Mouse (Mus musculus) embryonic facial prominence, embryonic 13.5 days (tissue): ENCODE measurements around the gene Trio. TPM values are rescaled to one million over a fixed set of nuclear protein-coding genes. Genes with fewer than 3 reads are reported as not detected.
A peak's percentile ranks its signal among the peaks of the same experiment; 100 is the strongest.

Source experiments
- ATAC-seq: fragments of 200-750 bp; cut with Nextera tagmentation; 2 replicates; pipeline ENCODE4 v1.8.0; 2017; ENCODE audit warnings: low read depth; ENCODE audit not compliant: insufficient number of reproducible peaks, insufficient read depth, low FRiP score, low TSS enrichment
- H3K27ac ChIP-seq: fragments of 300-500 bp; sonication (generic); 2 replicates; pipeline ENCODE4 v1.5.1; 2015; ENCODE audit warnings: moderate library complexity, mild to moderate bottlenecking, inconsistent platforms
- H3K27me3 ChIP-seq: fragments of 300-500 bp; sonication (generic); 2 replicates; pipeline ENCODE4 v1.6.1; 2015; ENCODE audit warnings: mild to moderate bottlenecking, inconsistent platforms
- H3K36me3 ChIP-seq: fragments of 300-500 bp; sonication (generic); 2 replicates; pipeline ENCODE4 v1.6.1; 2015; ENCODE audit warnings: mild to moderate bottlenecking, inconsistent platforms
- H3K4me1 ChIP-seq: fragments of 300-500 bp; sonication (generic); 2 replicates; pipeline ENCODE4 v1.6.1; 2015; ENCODE audit warnings: inconsistent platforms
- H3K4me2 ChIP-seq: fragments of 300-500 bp; sonication (generic); 2 replicates; pipeline ENCODE4 v1.6.1; 2015; ENCODE audit warnings: moderate library complexity, mild to moderate bottlenecking, inconsistent platforms
- H3K4me3 ChIP-seq: fragments of 300-500 bp; sonication (generic); 2 replicates; pipeline ENCODE4 v1.5.1; 2015; ENCODE audit warnings: mild to moderate bottlenecking, inconsistent platforms
- H3K9ac ChIP-seq: fragments of 300-500 bp; sonication (generic); 2 replicates; pipeline ENCODE4 v1.6.1; 2015; ENCODE audit warnings: mild to moderate bottlenecking, inconsistent platforms
- H3K9me3 ChIP-seq: fragments of 300-500 bp; sonication (generic); 2 replicates; pipeline ENCODE4 v1.6.1; 2016; ENCODE audit warnings: inconsistent platforms
- WGBS: fragments of 180-500 bp; shearing (Covaris S2); methylation state at CpG from one replicate; pipeline ENCODE4 v1.1.7; 2015; ENCODE audit warnings: mixed read lengths; 5-methylcytosine and 5-hydroxymethylcytosine counted together
- polyA plus RNA-seq: library from polyadenylated mRNA; unstranded; fragments of >200 nt; fragmentation: Nextera tagmentation; extraction: Ambion mirVana; gene quantifications from 2 replicates; pipeline ENCODE4 v1.2.1, GENCODE M21; 2015

Trio gene
- polyA plus RNA-seq, 1 experiment from 2014 or later: 48.8 TPM

DNA sequence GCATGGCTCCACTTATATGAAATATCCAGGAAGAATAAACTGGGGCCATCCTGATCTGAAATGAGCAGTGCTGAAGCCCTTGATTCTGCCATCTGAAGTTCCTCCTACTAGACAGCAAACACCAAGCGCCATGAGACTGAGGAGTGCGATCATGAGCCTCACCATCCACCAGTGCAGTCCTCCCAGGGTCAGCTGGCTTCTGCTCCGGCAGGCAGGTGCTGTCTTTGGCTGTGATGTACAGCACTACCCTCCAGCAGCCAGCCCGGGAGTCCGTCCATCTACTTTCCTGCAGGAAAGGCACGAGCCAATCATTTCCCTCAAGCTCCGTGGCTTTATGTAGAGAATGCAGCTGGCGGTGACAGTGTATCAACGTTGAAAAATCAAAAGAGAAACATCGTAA lies 10.0 kb upstream of the Trio start:
- WGBS: 85% methylated on average over 10 of the region's 10 CpGs
- no peak overlapping the region for H3K9ac ChIP-seq
- H3K4me3 ChIP-seq: no peak overlapping the region
- no peak for ATAC-seq
- no peak overlapping the region for H3K27ac ChIP-seq
- no peak overlapping the region for H3K4me2 ChIP-seq
- no peaks in the 10 kb centered on the region for H3K9me3 ChIP-seq
- no peaks in the 10 kb centered on the region for H3K36me3 ChIP-seq
- H3K4me1 ChIP-seq: no peaks in the 10 kb centered on the region
- no peaks in the 10 kb centered on the region for H3K27me3 ChIP-seq

DNA sequence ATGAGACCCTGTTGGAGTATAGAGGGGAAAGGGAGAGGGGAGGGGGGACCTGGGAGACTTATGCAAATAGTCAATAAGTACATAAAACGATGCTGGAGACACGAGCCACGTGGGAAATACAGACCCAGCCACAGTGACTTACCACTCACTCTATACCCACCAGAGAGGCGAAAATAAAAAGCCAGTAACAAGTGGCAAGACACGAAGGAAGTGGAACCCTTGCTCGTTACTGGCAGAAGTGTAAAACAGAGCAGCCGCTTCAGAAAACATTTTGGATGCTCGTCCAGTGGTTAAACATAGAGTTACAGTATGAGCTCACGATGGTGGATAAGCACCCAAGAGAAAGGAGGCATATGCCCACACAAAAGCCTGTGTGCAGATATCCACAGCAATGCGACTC lies 9.0 kb upstream of the Trio start:
- H3K27ac ChIP-seq: no peak overlapping the region
- no peak overlapping the region for H3K9ac ChIP-seq
- H3K4me1 ChIP-seq: no peaks in the 10 kb centered on the region
- H3K27me3 ChIP-seq: no peaks in the 10 kb centered on the region
- no peaks in the 10 kb centered on the region for H3K9me3 ChIP-seq
- no peak for ATAC-seq
- H3K4me2 ChIP-seq: no peak overlapping the region
- no peak overlapping the region for H3K4me3 ChIP-seq
- whole genome bisulfite sequencing: 81% methylated on average over 10 of the region's 10 CpGs
- H3K36me3 ChIP-seq: no peaks in the 10 kb centered on the region

DNA sequence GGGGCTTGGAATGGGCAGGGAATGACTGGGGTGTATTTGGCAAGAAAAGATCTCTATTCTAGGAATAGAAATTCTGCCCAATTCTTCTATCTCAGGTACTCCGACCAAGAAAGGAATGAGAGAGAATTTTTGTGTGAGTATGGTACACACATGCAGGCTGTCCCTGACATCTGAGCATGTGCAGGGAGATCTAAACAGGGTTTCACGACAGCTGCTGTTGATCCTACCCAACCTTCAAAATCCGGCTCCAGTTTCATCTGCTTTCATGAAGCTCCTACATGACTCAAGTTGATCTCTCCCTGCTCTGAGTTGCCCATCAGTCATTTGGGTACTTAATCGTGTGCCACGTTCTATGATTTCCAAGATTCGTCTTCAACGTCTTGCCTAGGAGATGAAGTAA lies 3.7 kb upstream of the Trio start:
- Histone ChIP-seq H3K27me3 (no peaks in the 10 kb centered on the region), H3K36me3 (no peaks in the 10 kb centered on the region), H3K9me3 (no peaks in the 10 kb centered on the region), H3K9ac (no peak overlapping the region), H3K27ac (no peak overlapping the region), H3K4me1 (peaks cover 6% of the 10 kb centered on the region; the same call in 1 of the 2 replicates), H3K4me2 (no peak overlapping the region), H3K4me3 (no peak overlapping the region)
- no peak for ATAC-seq
- WGBS: 85% methylated on average over 7 of the region's 7 CpGs

DNA sequence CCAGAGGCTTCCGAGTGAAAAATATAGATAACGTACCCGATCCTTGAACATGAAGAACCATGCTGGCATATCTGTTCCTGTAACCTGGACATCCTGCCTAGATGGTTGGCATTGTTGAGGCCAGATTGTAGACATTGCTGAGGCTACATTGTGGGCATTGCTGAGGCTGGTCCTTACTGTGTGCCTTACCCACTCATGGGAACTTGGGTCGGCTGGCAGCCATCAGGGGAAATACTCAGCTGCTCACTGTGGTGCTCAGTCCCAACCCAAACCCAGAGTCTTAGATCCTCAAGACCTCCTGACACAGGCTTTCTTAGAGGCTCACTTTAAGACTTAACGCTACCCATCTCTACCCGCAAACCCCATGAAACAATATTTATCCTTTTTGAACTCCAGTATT lies 2.9 kb upstream of the Trio start:
- ATAC-seq: no peak
- H3K9me3 ChIP-seq: no peaks in the 10 kb centered on the region
- peaks cover 11% of the 10 kb centered on the region for H3K4me1 ChIP-seq
- 91% methylated on average over 6 of the region's 6 CpGs for WGBS
- H3K27ac ChIP-seq: no peak overlapping the region
- no peaks in the 10 kb centered on the region for H3K36me3 ChIP-seq
- no peaks in the 10 kb centered on the region for H3K27me3 ChIP-seq
- H3K9ac ChIP-seq: no peak overlapping the region
- no peak overlapping the region for H3K4me3 ChIP-seq
- H3K4me2 ChIP-seq: no peak overlapping the region

DNA sequence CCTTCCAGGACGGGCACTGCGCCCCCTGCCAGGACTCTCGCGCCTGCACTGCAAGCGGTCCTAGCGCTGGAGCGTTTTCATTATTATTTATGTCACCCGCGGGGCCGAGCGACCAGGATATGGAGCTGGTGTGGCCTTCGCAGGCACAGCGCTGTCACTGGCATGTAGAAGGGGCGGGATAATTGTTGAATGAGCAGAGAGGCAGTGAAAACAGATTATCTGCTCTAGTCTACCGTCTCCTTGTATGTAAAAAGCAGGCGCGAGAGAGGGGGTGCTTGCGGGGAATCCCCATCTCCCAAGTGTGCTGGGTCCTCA lies 476 bp upstream of the Trio start:
- no peaks in the 10 kb centered on the region for H3K9me3 ChIP-seq
- peaks cover 34% of the 10 kb centered on the region for H3K4me1 ChIP-seq
- 1% methylated on average over 18 of the region's 18 CpGs for WGBS
- H3K27me3 ChIP-seq: no peaks in the 10 kb centered on the region
- H3K4me3 ChIP-seq: peak overlapping the region; percentile 98
- no peaks in the 10 kb centered on the region for H3K36me3 ChIP-seq
- peak overlapping the region; percentile 94 for H3K4me2 ChIP-seq
- peak overlapping the region; percentile 72 for H3K9ac ChIP-seq
- peak overlapping the region; percentile 98 for H3K27ac ChIP-seq
- ATAC-seq: no peak

DNA sequence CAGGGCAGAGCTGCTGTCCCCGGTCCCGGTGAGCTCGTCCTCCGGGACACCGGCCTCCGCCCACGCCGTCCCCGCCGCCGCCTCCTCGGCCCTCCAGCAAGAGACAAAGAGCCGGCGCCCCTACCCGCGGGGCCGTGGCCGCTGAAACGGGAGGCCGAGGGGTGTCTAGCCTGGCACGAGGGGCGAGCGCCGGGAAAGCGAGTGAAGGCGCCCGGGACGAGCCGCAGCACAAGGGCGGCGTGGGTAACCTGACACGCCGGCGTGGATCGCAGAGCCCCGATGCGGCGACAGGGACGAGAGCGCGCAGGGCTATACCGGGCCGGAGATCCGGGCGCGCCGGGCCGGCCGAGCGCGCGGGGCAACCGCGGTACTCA lies 696 bp downstream of the Trio start:
- under 1% methylated on average over 54 of the region's 54 CpGs for WGBS
- Histone ChIP-seq H3K4me3 (peak overlapping the region; percentile 98), H3K9me3 (no peaks in the 10 kb centered on the region), H3K36me3 (no peaks in the 10 kb centered on the region), H3K4me2 (peak overlapping the region; percentile 94), H3K4me1 (peaks cover 43% of the 10 kb centered on the region), H3K27me3 (no peaks in the 10 kb centered on the region), H3K27ac (peak overlapping the region; percentile 98), H3K9ac (peak overlapping the region; percentile 98)
- ATAC-seq: peak; percentile 28

DNA sequence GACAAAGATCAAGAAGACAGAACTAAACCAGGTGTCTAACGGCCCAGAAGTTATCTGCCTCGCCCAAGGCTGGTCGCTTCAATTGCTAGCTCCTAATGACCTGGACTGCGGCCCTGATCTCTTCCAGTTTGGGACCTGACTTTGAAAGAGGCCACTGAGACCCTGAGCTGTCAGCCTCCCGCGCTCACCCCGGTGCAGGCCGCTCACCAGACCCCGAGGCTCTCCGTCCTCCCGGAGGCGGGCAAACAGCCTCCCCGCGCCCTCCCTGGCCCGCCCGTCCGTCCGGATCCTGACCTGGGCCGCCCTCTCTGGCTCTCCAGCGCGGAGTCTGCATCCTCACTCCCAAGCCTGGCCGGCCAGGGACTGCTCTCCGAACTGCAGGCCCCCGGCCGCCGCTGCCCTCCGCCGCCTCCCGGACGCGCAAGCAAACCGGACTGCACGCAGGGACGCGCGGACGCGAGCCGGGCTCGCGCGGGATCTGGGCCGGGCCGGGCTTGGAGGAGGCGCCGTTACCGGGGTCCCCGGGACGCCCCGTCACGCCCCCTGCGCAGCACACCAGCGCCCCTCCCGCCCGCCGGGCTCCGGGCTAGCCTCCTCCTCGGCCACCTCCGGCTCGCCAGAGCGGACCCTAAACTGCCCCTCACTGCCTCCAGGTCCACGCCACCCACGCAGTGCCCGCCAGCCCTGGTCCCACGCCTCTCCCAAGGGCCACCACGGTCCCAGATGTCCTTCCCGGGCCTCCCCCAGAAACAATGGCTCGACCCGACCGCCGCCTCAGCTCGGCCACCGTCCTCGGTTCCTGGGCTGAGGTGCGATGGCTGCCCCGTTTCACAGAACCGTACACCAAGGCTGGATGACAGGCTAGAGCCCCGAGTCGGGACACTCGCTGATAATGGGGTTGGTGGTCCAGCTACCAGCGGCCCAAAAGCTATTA lies 1.4 kb downstream of the Trio start:
- under 1% methylated on average over 79 of the region's 81 CpGs for WGBS

DNA sequence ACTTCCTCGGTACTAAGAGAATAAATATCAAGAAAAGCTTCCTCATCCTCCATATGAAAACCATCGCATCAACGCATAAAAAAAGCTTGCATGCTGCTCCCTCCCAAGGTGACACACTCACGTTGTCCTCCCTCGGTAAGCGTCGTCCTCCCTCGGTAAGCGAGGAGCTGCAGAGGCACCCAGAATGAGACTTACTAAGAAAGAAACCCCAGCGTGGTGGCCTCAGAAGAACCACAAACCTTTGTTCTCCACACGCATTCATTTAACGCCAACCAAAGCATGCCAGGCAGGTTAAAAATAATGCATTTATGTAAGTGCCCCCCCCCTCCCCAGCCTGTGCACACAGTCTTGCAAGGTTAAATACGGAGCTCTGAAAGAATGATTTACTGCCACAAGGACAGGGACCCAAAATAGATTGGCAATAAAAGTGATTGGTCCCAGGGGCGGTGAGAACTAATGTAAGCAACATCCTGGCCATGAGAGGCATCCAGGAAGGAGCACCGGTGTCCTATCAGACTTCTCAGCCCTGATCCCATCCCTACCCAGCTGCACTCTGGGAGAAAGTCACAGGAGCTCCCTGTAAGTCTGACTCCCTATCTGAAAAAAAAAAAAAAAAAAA lies 3.9 kb downstream of the Trio start:
- no peak overlapping the region for H3K4me3 ChIP-seq
- H3K4me1 ChIP-seq: peaks cover 57% of the 10 kb centered on the region
- no peaks in the 10 kb centered on the region for H3K36me3 ChIP-seq
- H3K27ac ChIP-seq: no peak overlapping the region
- H3K9ac ChIP-seq: 0 out of 2 replicates have a peak overlapping the region, but pooled peaks have one; percentile 32
- no peaks in the 10 kb centered on the region for H3K9me3 ChIP-seq
- no peak for ATAC-seq
- no peaks in the 10 kb centered on the region for H3K27me3 ChIP-seq
- whole genome bisulfite sequencing: 18% methylated on average over 15 of the region's 15 CpGs
- H3K4me2 ChIP-seq: peak overlapping the region; percentile 35; the same call in 1 of the 2 replicates

More for the DNA sequence above, 1.4 kb downstream of the Trio start:
- peak overlapping the region; percentile 98 for H3K4me3 ChIP-seq
- no peaks in the 10 kb centered on the region for H3K27me3 ChIP-seq
- peak overlapping the region; percentile 98 for H3K9ac ChIP-seq
- H3K9me3 ChIP-seq: no peaks in the 10 kb centered on the region
- peak overlapping the region; percentile 98 for H3K27ac ChIP-seq
- H3K36me3 ChIP-seq: no peaks in the 10 kb centered on the region
- peak overlapping the region; percentile 94 for H3K4me2 ChIP-seq
- peaks cover 49% of the 10 kb centered on the region for H3K4me1 ChIP-seq
- ATAC-seq: peak; percentile 22; the same call in 1 of the 2 replicates

DNA sequence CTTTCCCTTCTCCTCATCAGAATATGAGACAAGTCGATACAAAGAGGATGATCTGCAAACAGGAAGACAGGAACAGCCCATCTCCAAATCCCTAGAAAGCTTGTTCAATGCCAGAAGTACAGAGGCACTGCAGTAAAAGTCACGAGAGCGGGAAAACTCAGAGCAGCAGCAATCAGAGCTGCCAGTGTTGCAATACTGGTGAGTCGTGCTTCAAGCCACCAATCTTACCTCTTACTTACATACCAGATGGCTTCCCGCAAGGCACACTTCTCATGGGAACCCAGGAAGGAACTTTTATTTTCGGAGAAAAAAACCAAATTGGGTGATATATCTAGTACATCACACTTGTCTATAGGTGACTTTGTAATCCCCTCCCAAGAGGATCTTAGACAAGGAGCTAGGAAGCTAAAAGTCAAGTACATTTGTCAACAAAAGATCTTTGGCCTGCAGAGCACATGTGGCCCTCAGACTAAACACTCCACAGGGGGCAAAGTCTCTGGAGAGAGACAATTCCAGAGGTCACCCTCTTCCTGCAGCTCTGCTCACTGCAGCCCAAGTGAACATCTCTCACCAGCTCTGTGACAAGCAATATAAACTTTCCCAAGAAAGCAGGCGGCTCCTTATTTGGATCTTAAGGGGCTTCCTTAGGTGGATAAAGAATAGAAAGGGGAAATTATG lies 6.1 kb downstream of the Trio start:
- H3K4me2 ChIP-seq: no peak overlapping the region
- H3K9ac ChIP-seq: no peak overlapping the region
- ATAC-seq: no peak
- H3K4me1 ChIP-seq: peaks cover 67% of the 10 kb centered on the region
- H3K4me3 ChIP-seq: no peak overlapping the region
- no peaks in the 10 kb centered on the region for H3K9me3 ChIP-seq
- H3K36me3 ChIP-seq: no peaks in the 10 kb centered on the region
- H3K27me3 ChIP-seq: no peaks in the 10 kb centered on the region
- WGBS: 69% methylated on average over 7 of the region's 7 CpGs
- no peak overlapping the region for H3K27ac ChIP-seq

DNA sequence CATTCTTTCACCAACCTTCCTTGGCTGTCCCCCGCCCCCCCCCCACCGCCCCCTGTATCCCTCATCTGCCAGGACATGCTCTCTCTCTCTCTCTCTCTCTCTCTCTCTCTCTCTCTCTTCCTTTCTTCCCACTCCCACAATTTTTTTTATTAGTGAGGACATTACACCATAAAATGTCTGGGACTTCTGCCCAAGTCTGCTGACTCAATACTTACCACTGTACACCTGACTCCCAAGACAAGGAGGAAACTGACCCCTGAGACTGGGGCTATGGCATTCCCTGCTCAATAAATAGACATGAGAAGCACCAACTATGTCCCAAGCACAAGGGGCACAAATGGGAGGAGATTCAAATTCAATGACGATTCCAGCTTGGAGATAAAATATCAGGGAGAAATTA lies 18.1 kb downstream of the Trio start:
- H3K9ac ChIP-seq: no peak overlapping the region
- ATAC-seq: no peak
- H3K4me1 ChIP-seq: peaks cover 56% of the 10 kb centered on the region
- H3K9me3 ChIP-seq: no peaks in the 10 kb centered on the region
- 65% methylated on average over 3 of the region's 3 CpGs for WGBS
- no peak overlapping the region for H3K27ac ChIP-seq
- no peaks in the 10 kb centered on the region for H3K27me3 ChIP-seq
- no peaks in the 10 kb centered on the region for H3K36me3 ChIP-seq
- no peak overlapping the region for H3K4me3 ChIP-seq
- H3K4me2 ChIP-seq: no peak overlapping the region

DNA sequence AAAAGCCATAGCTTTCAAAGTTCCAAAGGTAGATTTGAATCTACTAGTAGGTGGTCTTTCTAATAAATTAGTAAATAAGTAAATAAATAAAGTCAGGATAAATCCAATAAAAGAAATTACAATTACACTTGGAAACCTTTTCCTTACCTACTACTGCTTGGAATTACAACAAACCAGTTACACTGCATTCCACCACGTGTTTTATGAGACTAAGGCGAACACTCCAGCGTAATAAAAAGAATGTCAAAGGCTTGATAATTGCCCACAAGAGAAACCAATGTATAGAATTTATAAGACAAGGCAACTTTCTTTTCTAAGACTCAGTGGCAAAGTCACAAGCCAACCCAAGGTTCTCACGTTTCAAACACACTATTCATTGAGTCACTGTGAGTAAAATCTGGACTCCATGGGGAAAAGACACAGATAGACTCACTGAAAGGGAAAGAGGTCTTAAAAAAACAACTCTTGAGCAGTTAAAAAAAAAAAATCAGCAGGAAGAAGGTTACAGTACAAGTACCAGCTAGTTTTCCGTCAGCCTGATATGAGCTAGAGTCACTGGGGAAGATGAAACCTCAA lies 21.4 kb downstream of the Trio start:
- peaks cover 54% of the 10 kb centered on the region for H3K4me1 ChIP-seq

More for the DNA sequence above, 21.4 kb downstream of the Trio start:
- no peak overlapping the region for H3K27ac ChIP-seq
- H3K36me3 ChIP-seq: no peaks in the 10 kb centered on the region
- peak overlapping the region; percentile 19; the same call in 1 of the 2 replicates for H3K4me2 ChIP-seq
- no peaks in the 10 kb centered on the region for H3K9me3 ChIP-seq
- H3K9ac ChIP-seq: no peak overlapping the region
- no peaks in the 10 kb centered on the region for H3K27me3 ChIP-seq
- ATAC-seq: no peak
- H3K4me3 ChIP-seq: no peak overlapping the region
- 36% methylated on average over 5 of the region's 5 CpGs for WGBS
